Mouse (Mus musculus) adrenal gland, postnatal 10 days (tissue): ENCODE measurements around the gene Akr1b10. TPM values are rescaled to one million over a fixed set of nuclear protein-coding genes. Genes with fewer than 3 reads are reported as not detected.

Experiments used
- total RNA-seq, 2 experiments: library from RNA; stranded (reverse); gene quantifications; 2 replicates each; pipeline ENCODE4 v1.2.3; 2021

Gene Akr1b10
- total RNA-seq, 2 experiments from 2014 or later, result 84.6 to 85.5 TPM

Other genes starting within 250 kb of the Akr1b10 start
- gene Slc35b4, start 207.1 kb upstream of the Akr1b10 start, total RNA-seq, result 10 to 100 TPM; 22.9 to 26.1 TPM
- gene Akr1b3, start 66.7 kb upstream of the Akr1b10 start, total RNA-seq, result 100 to 1,000 TPM; 136 to 140 TPM
- gene Akr1b8, start 30.1 kb upstream of the Akr1b10 start, total RNA-seq, result 100 to 1,000 TPM in 1 of 2 experiments, 10 to 100 TPM in 1; 53.8 to 120 TPM
- gene Akr1b7, start 28.1 kb downstream of the Akr1b10 start, total RNA-seq, result 1,000 to 10,000 TPM in 1 of 2 experiments, 100 to 1,000 TPM in 1; 143 to 1,372 TPM
- 10 to 100 TPM; 35.9 to 49.7 TPM for gene Bpgm, start 92.0 kb downstream of the Akr1b10 start, total RNA-seq
- 10 to 100 TPM; 80.8 to 90.5 TPM for gene Cald1, start 214.3 kb downstream of the Akr1b10 start, total RNA-seq